Mouse (Mus musculus) right cerebral cortex, adult 18-20 months (tissue): ENCODE measurements around the gene Hoxc6.

Experiments used
- DNase-seq: peaks from one replicate; pipeline ENCODE4 v3.0.0; 2022; ENCODE audit warnings: mixed read lengths

Gene Hoxc6

GRCm38 (mm10) chr15:102991782-102992181, 6.3 kb upstream of the Hoxc6 start:
- DNase-seq, result no peak

- no peak for DNase-seq
These were observed 5.9 kb upstream of the Hoxc6 start for GRCm38 (mm10) chr15:102992206-102992605.

GRCm38 (mm10) chr15:102992863-102993262, 5.2 kb upstream of the Hoxc6 start:
- no peak for DNase-seq

- no peak for DNase-seq
These were observed 1.5 kb upstream of the Hoxc6 start for GRCm38 (mm10) chr15:102996548-102996947.

GRCm38 (mm10) chr15:102997431-102997830, 626 bp upstream of the Hoxc6 start:
- no peak for DNase-seq

GRCm38 (mm10) chr15:102998608-102999182, 638 bp downstream of the Hoxc6 start:
- no peak for DNase-seq

GRCm38 (mm10) chr15:102999183-102999831, 1.2 kb downstream of the Hoxc6 start:
- no peak for DNase-seq

GRCm38 (mm10) chr15:102999955-103000354, 1.9 kb downstream of the Hoxc6 start:
- no peak for DNase-seq

GRCm38 (mm10) chr15:103000501-103000901, 2.4 kb downstream of the Hoxc6 start:
- no peak for DNase-seq

- no peak for DNase-seq
These were observed 3.3 kb downstream of the Hoxc6 start for GRCm38 (mm10) chr15:103001370-103001769.

GRCm38 (mm10) chr15:103002156-103002555, 4.1 kb downstream of the Hoxc6 start:
- no peak for DNase-seq

- DNase-seq, result no peak
These were observed 4.9 kb downstream of the Hoxc6 start for GRCm38 (mm10) chr15:103002821-103003448.

GRCm38 (mm10) chr15:103005308-103005707, 7.3 kb downstream of the Hoxc6 start:
- DNase-seq, result no peak

- DNase-seq, result no peak
These were observed 7.7 kb downstream of the Hoxc6 start for GRCm38 (mm10) chr15:103005797-103006196.

- no peak for DNase-seq
These were observed 8.3 kb downstream of the Hoxc6 start for GRCm38 (mm10) chr15:103006326-103006725.

- DNase-seq, result no peak
These were observed 11.4 kb downstream of the Hoxc6 start for GRCm38 (mm10) chr15:103009265-103010111.

GRCm38 (mm10) chr15:103010112-103010846, 12.2 kb downstream of the Hoxc6 start:
- no peak for DNase-seq

GRCm38 (mm10) chr15:103010847-103011555, 12.9 kb downstream of the Hoxc6 start:
- no peak for DNase-seq

- no peak for DNase-seq
These were observed 13.9 kb downstream of the Hoxc6 start for GRCm38 (mm10) chr15:103011928-103012486.

- DNase-seq, result peak; percentile 39
These were observed 15.4 kb downstream of the Hoxc6 start for GRCm38 (mm10) chr15:103013238-103013984.
